Mouse (Mus musculus) E14TG2a.4 (cell line): ENCODE results near the gene Gm29094.
"Not testable (repeated sequence)": the region's sequence is repeated elsewhere in the genome, so short reads cannot be mapped to it uniquely, and the experiment has no call there.

Experiments
- CTCF ChIP-seq: conservative IDR thresholded peaks from 2 replicates; pipeline ENCODE4 v1.5.1; 2014; ENCODE audit warnings: low read length
- POU5F1 ChIP-seq: IDR thresholded peaks from 2 replicates; pipeline ENCODE4 v1.6.1; 2014; ENCODE audit warnings: low read length, borderline replicate concordance

DNA sequence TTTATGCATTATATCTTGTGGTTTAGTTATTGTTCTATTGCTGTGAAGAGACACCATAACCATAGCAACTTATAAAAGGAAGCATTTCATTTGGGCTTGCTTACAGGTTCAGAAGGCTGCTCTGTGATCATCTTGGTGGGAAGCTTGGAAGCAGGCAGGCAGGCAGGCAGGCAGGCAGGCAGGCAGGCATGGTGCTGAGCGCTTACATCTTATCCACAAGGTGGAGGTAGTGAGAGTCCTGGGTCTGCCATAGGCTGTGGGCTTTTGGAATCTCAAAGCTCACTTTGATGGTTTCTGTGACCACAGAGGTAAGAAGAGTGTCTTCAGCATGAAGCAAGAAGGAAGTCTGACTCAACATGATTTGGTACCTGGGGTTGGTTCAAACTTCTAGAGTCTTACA is 13.2 kb downstream of the Gm29094 start:
- TF ChIP-seq CTCF, POU5F1: not testable (repeated sequence)
